Mouse (Mus musculus) heart, embryonic 14.5 days (tissue): ENCODE data around the gene Dgkb. TPM values are rescaled to one million over a fixed set of nuclear protein-coding genes. Genes with fewer than 3 reads are reported as not detected.

ENCODE experiments used
- ATAC-seq: fragments of 200-750 bp; cut with Nextera tagmentation; 2 replicates; pipeline ENCODE4 v1.8.0; 2017; ENCODE audit warnings: low read depth, moderate TSS enrichment; ENCODE audit not compliant: insufficient number of reproducible peaks, insufficient read depth, low FRiP score
- H3K27ac ChIP-seq, 2 experiments: fragments of 200-500 bp in 1 of 2; fragments of 300-500 bp in 1 of 2; sonication (generic) in 1 of 2; replicated peaks in 1 of 2; 2 replicates each; pipeline ENCODE4 v1.5.1; 2012 to 2014; ENCODE audit warnings: low read depth in 2 of 2, low read length in 2 of 2, control low read depth in 1 of 2, mild to moderate bottlenecking in 1 of 2, mixed read lengths in 1 of 2; ENCODE audit not compliant: control insufficient read depth in 1 of 2, insufficient read depth in 1 of 2
- H3K27me3 ChIP-seq: fragments of 300-500 bp; sonication (generic); 2 replicates; pipeline ENCODE4 v1.6.1; 2014; ENCODE audit warnings: mild to moderate bottlenecking, low read length, control low read depth; ENCODE audit not compliant: control insufficient read depth, insufficient read depth
- H3K36me3 ChIP-seq: fragments of 300-500 bp; sonication (generic); 2 replicates; pipeline ENCODE4 v1.6.1; 2014; ENCODE audit warnings: mild to moderate bottlenecking, control low read depth, low read length, mixed read lengths; ENCODE audit not compliant: control insufficient read depth, insufficient read depth
- H3K4me1 ChIP-seq, 2 experiments: fragments of 200-500 bp in 1 of 2; fragments of 300-500 bp in 1 of 2; sonication (generic) in 1 of 2; 2 replicates each; pipeline ENCODE4 v1.6.1; 2012 to 2014; ENCODE audit warnings: low read length in 2 of 2, control low read depth in 1 of 2, mixed read lengths in 1 of 2; ENCODE audit not compliant: control insufficient read depth in 2 of 2, insufficient read depth in 2 of 2
- H3K4me2 ChIP-seq: fragments of 300-500 bp; sonication (generic); 2 replicates; pipeline ENCODE4 v1.6.1; 2014; ENCODE audit warnings: mild to moderate bottlenecking, low read length
- H3K4me3 ChIP-seq, 2 experiments: fragments of 200-500 bp in 1 of 2; fragments of 300-500 bp in 1 of 2; sonication (generic) in 1 of 2; 2 replicates each; pipeline ENCODE4 v1.5.1; 2012 to 2014; ENCODE audit warnings: low read length in 2 of 2, mild to moderate bottlenecking in 2 of 2, control low read depth in 1 of 2, low read depth in 1 of 2, moderate library complexity in 1 of 2; ENCODE audit not compliant: control insufficient read depth in 1 of 2, insufficient read depth in 1 of 2
- H3K9ac ChIP-seq: fragments of 300-500 bp; sonication (generic); 2 replicates; pipeline ENCODE4 v1.6.1; 2014; ENCODE audit warnings: mild to moderate bottlenecking, low read length
- H3K9me3 ChIP-seq: fragments of 300-500 bp; sonication (generic); 2 replicates; pipeline ENCODE4 v1.6.1; 2016; ENCODE audit warnings: low read length, control low read depth; ENCODE audit not compliant: control insufficient read depth
- WGBS: fragments of 180-500 bp; shearing (Covaris S2); extraction: QIAGEN DNeasy Blood & Tissue Kit; methylation state at CpG from one replicate; pipeline ENCODE4 v1.1.7; 2014; 5-methylcytosine and 5-hydroxymethylcytosine counted together
- polyA plus RNA-seq: library from polyadenylated mRNA; unstranded; fragments of >200 nt; fragmentation: Nextera tagmentation; extraction: Ambion mirVana; gene quantifications from 2 replicates; pipeline ENCODE4 v1.2.1, GENCODE M21; 2014

Dgkb gene
- polyA plus RNA-seq, 1 experiment from 2014 or later, result 0.41 TPM

DNA sequence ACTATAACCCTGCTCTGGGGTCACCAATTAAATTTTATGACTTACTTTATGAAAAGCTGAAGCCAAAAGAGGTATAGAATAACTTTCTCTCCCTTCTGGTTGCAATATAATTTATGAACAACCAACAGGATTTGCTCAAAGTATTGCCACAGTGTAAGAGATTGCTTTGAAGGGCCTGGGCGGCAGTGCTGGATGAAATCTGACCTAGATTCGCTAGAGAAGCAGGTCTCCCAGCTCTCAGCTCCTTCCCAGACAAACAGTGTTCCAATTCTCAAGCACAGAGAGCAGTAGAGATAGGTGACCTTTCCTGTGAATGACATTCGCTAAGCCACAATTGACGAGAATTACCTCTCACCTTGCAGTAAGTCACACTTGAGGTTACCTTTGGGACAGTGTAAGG is 727.9 kb downstream of the Dgkb start:
- H3K4me3 ChIP-seq, result no peak overlapping the region
- no peak overlapping the region for H3K27ac ChIP-seq
- no peaks in the 10 kb centered on the region for H3K36me3 ChIP-seq
- no peaks in the 10 kb centered on the region for H3K27me3 ChIP-seq
- no peak overlapping the region for H3K4me2 ChIP-seq
- 56% methylated on average over 4 of the region's 4 CpGs for WGBS
- no peak overlapping the region for H3K9ac ChIP-seq
- no peak for ATAC-seq
- H3K9me3 ChIP-seq, result no peaks in the 10 kb centered on the region
- no peaks in the 10 kb centered on the region for H3K4me1 ChIP-seq

DNA sequence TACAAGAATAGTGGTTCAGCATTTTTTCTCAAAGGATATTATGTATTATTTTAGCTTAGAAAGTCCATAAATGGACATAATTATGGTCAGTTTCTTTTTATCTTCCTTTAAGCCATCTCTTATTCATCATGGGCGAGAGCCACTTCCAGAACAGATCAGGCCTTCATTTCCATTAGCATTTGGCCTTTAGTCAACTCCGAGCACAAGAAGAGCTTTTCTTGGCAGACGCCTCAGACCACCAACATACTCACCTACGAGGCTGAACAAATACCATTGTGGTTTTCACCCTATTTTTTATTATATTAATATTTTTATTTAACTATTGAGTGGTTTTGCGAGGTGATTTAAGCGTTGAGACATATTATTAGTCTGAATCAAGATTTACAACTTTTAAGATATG is 759.6 kb downstream of the Dgkb start:
- no peak overlapping the region for H3K27ac ChIP-seq
- ATAC-seq, result no peak
- H3K9me3 ChIP-seq, result no peaks in the 10 kb centered on the region
- H3K9ac ChIP-seq, result no peak overlapping the region
- H3K4me1 ChIP-seq, result 0 out of 4 replicates have a peak, but pooled peaks cover 0 to 3% of the 10 kb centered on the region in 2 experiments
- H3K27me3 ChIP-seq, result no peaks in the 10 kb centered on the region
- no peak overlapping the region for H3K4me2 ChIP-seq
- WGBS, result 72% methylated on average over 6 of the region's 6 CpGs
- H3K4me3 ChIP-seq, result no peak overlapping the region
- H3K36me3 ChIP-seq, result no peaks in the 10 kb centered on the region

DNA sequence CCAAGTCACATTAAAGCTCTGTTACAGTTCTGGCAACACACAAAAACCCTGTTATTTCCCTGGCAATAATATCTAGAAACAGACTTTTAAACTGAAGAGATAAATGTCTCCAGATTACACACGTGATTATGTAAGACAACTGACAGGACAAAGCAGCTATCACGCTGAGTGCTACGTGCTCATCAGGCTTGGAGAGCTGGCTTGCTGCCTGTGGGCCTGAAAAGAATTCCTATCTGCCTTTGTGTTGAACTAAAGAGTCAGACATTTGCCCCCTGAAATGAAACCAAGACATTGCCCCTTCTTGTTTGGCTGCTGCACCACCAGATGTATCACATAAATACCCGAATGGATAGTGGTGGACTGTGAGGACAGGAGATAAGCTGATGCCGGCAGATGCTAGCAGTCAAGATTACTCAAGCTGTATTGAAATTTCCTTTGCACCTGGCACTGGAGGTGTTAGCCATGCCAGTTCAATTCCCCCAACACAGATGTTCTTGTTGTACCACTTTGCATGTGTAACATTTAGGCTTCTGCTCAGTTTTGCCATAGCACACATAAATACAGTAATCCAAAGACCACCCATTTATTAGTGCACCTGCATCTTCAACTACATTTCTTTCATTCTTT is 761.8 kb downstream of the Dgkb start:
- Histone ChIP-seq H3K9me3 (no peaks in the 10 kb centered on the region), H3K27ac (no peak overlapping the region)

DNA sequence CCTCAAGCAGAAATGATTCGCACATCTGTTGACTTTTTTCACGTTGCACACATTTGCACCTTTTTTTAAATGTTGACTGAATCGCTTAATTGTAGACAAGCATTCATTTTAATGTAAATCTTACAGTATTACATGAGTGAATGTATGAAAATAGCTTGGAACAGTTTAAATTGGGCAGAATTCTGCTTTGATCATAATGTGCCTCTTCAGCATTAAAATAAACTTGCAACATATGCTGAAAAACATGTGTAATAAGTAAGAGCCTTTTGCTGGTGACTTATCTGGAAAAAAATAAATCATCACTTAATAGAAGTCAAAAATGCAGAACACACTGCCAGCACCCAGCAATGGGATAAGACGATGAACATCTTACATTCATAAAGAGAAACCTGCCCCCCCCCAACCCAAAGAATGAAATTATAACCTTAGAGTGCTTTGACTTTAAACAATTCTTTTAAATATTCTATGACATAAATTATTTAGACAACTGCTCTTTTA is 768.9 kb downstream of the Dgkb start:
- H3K4me1 ChIP-seq, result no peaks in the 10 kb centered on the region
- H3K4me2 ChIP-seq, result no peak overlapping the region
- no peak for ATAC-seq
- no peaks in the 10 kb centered on the region for H3K27me3 ChIP-seq
- H3K9me3 ChIP-seq, result no peaks in the 10 kb centered on the region
- no peaks in the 10 kb centered on the region for H3K36me3 ChIP-seq
- H3K27ac ChIP-seq, result no peak overlapping the region
- WGBS, result 70% methylated on average over 4 of the region's 4 CpGs
- no peak overlapping the region for H3K4me3 ChIP-seq
- no peak overlapping the region for H3K9ac ChIP-seq

More for the DNA sequence above, 761.8 kb downstream of the Dgkb start:
- Histone ChIP-seq H3K27me3 (no peaks in the 10 kb centered on the region), H3K9ac (no peak overlapping the region), H3K36me3 (no peaks in the 10 kb centered on the region), H3K4me2 (no peak overlapping the region), H3K4me3 (no peak overlapping the region), H3K4me1 (0 out of 4 replicates have a peak, but pooled peaks cover 0 to 3% of the 10 kb centered on the region in 2 experiments)
- WGBS, result 54% methylated on average over 5 of the region's 5 CpGs
- ATAC-seq, result no peak

DNA sequence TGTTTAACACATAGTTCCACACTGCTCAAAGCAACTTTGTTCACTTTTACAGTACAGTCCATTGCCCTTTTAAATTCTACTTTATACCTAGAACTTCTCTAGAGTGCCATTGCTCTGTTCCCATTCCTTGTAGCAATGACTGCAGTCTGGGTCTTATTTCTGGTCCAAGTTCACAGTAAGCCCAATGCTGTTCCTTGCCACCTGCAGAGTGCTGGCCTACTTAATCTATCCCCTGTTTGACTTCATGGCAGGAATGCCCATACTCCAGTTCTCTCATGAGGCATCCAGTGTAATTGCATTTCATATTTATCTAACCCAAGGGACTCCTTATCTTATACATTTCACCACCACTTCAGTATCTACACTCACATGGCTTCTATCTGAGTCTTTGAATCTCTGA is 772.4 kb downstream of the Dgkb start:
- Histone ChIP-seq H3K27ac (no peak overlapping the region), H3K4me1 (peaks cover 4 to 18% of the 10 kb centered on the region in 2 experiments; a peak in 3 of 4 replicates), H3K4me3 (no peak overlapping the region), H3K27me3 (no peaks in the 10 kb centered on the region), H3K9ac (no peak overlapping the region), H3K4me2 (no peak overlapping the region), H3K36me3 (no peaks in the 10 kb centered on the region), H3K9me3 (no peaks in the 10 kb centered on the region)
- ATAC-seq, result no peak

DNA sequence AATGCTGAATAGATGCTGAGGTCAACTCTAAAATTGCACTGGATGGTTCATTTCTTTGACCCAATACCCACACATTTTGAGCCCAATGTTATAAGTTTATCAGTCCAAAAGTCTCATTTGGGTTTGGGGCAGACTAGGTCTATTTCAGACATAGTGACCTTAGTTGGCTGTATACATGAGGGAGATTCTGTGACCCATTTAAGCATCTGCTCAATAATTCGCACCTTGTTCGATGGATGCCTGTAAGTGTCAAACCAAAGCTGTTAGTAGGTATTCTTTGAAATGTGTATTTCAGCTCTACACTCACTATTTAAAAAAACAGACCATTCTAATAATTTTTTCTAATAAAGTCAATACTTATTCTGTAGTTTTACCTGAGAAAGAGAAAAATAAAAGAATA is 776.1 kb downstream of the Dgkb start:
- Histone ChIP-seq H3K9ac (no peak overlapping the region), H3K36me3 (no peaks in the 10 kb centered on the region), H3K4me3 (no peak overlapping the region), H3K27me3 (no peaks in the 10 kb centered on the region), H3K27ac (no peak overlapping the region), H3K4me1 (peaks cover 4 to 18% of the 10 kb centered on the region in 2 experiments; a peak in 3 of 4 replicates), H3K9me3 (no peaks in the 10 kb centered on the region), H3K4me2 (0 out of 2 replicates have a peak overlapping the region, but pooled peaks have one; percentile 3)
- 99% methylated on average over 2 of the region's 2 CpGs for WGBS
- no peak for ATAC-seq

DNA sequence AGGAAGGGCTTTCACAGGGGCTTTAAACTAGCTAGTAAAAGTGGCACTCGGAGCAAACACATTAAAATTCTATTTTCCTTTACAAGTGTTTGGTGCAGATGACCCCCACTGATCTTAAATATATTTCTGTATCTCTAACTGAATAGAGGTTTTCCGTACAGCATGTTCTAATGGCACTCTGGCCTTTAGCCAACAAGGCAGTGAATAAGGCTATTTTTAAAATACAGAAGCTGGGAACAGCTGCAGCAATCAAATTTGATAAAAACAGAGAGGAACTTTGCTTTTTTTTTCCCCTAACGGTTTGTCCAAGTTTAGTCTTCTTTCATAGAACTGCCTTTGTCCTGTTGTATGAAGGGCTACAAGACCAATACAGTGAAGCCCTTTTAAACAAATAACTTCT is 776.5 kb downstream of the Dgkb start:
- Histone ChIP-seq H3K4me3 (no peak overlapping the region), H3K27ac (no peak overlapping the region), H3K4me1 (peaks cover 4 to 18% of the 10 kb centered on the region in 2 experiments; a peak in 3 of 4 replicates), H3K9ac (no peak overlapping the region), H3K9me3 (no peaks in the 10 kb centered on the region), H3K36me3 (no peaks in the 10 kb centered on the region), H3K4me2 (0 out of 2 replicates have a peak overlapping the region, but pooled peaks have one; percentile 3), H3K27me3 (no peaks in the 10 kb centered on the region)
- WGBS, result 5% methylated on average over 3 of the region's 3 CpGs
- no peak for ATAC-seq
